Mouse (Mus musculus) lung, postnatal 0 days (tissue): Measurements from ENCODE around the gene Palm2. TPM values are rescaled to one million over a fixed set of nuclear protein-coding genes. Genes with fewer than 3 reads are reported as not detected.

Experiments used
- ATAC-seq: fragments of 200-750 bp; cut with Nextera tagmentation; 2 replicates; pipeline ENCODE4 v1.8.0; 2017; ENCODE audit warnings: moderate library complexity
- DNase-seq: peaks from one replicate; pipeline ENCODE4 v3.0.0-alpha.2; 2016; ENCODE audit warnings: low spot score
- H3K27ac ChIP-seq: fragments of 300-500 bp; sonication (generic); 2 replicates; pipeline ENCODE4 v1.5.1; 2014; ENCODE audit warnings: antibody characterized with exemption, mild to moderate bottlenecking, low read length, mixed read lengths
- H3K27me3 ChIP-seq: fragments of 300-500 bp; sonication (generic); replicated peaks from 2 replicates; pipeline ENCODE4 v1.6.1; 2014; ENCODE audit warnings: low read length, mixed read lengths; ENCODE audit not compliant: insufficient read depth
- H3K36me3 ChIP-seq: fragments of 300-500 bp; sonication (generic); 2 replicates; pipeline ENCODE4 v1.6.1; 2014; ENCODE audit warnings: low read length, mixed read lengths; ENCODE audit not compliant: insufficient read depth
- H3K4me1 ChIP-seq: fragments of 300-500 bp; sonication (generic); 2 replicates; pipeline ENCODE4 v1.6.1; 2014; ENCODE audit warnings: antibody characterized with exemption, low read depth, low read length, mixed read lengths; ENCODE audit not compliant: insufficient read depth
- H3K4me2 ChIP-seq: fragments of 300-500 bp; sonication (generic); replicated peaks from 2 replicates; pipeline ENCODE4 v1.6.1; 2014; ENCODE audit warnings: low read depth, mild to moderate bottlenecking, low read length, moderate library complexity, mixed read lengths
- H3K4me3 ChIP-seq: fragments of 300-500 bp; sonication (generic); 2 replicates; pipeline ENCODE4 v1.5.1; 2014; ENCODE audit warnings: low read depth, low read length
- H3K9ac ChIP-seq: fragments of 300-500 bp; sonication (generic); replicated peaks from 2 replicates; pipeline ENCODE4 v1.6.1; 2014; ENCODE audit warnings: low read depth, mild to moderate bottlenecking
- H3K9me3 ChIP-seq: fragments of 300-500 bp; sonication (generic); 2 replicates; pipeline ENCODE4 v1.6.1; 2016; ENCODE audit warnings: low read length, mixed read lengths
- CTCF ChIP-seq: IDR thresholded peaks from 2 replicates; pipeline ENCODE4 v1.5.1; 2016; ENCODE audit warnings: antibody characterized with exemption, mild to moderate bottlenecking
- EP300 ChIP-seq: IDR thresholded peaks from 2 replicates; pipeline ENCODE4 v1.6.1; 2016; ENCODE audit warnings: antibody characterized with exemption, mild to moderate bottlenecking, control low read depth
- WGBS: fragments of 180-500 bp; shearing (Covaris S2); extraction: QIAGEN DNeasy Blood & Tissue Kit; methylation state at CpG from one replicate; pipeline ENCODE4 v1.1.7; 2014; 5-methylcytosine and 5-hydroxymethylcytosine counted together
- polyA plus RNA-seq: library from polyadenylated mRNA; unstranded; fragments of >200 nt; fragmentation: Nextera tagmentation; extraction: Ambion mirVana; gene quantifications from 2 replicates; pipeline ENCODE4 v1.2.1, GENCODE M21; 2015

Palm2 gene
- polyA plus RNA-seq, 1 experiment from 2014 or later = 1.9 TPM

DNA sequence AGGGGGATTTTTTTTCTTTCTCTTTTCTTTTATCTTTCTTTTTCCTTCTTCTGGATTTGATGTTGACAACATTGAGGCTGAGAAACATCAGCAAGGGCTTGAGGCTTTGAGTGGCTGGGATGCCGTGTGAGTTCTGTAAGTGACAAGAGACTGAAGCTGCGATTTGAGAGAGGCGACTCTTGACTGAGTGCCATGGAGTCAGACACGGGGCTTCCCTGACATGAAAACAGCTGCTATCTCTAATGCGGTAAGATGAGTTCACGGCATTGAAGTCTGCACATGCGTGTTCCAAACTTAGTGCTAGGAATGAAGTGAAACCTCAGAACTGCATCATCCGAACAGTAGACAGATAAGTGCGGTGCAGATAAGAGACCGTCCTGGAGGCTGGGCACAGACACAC lies 145.6 kb downstream of the Palm2 start:
- H3K9me3 ChIP-seq = no peaks in the 10 kb centered on the region
- no peak for TF ChIP-seq CTCF
- no peak for TF ChIP-seq EP300
- H3K4me3 ChIP-seq = no peak overlapping the region
- peak; percentile 26 for DNase-seq
- no peak overlapping the region for H3K9ac ChIP-seq
- H3K4me1 ChIP-seq = no peaks in the 10 kb centered on the region
- no peak overlapping the region for H3K4me2 ChIP-seq
- no peak overlapping the region for H3K27ac ChIP-seq
- 67% methylated on average over 10 of the region's 10 CpGs for WGBS
- no peaks in the 10 kb centered on the region for H3K36me3 ChIP-seq
- H3K27me3 ChIP-seq = no peaks in the 10 kb centered on the region
- ATAC-seq = peak; percentile 32; the same call in 1 of the 2 replicates

DNA sequence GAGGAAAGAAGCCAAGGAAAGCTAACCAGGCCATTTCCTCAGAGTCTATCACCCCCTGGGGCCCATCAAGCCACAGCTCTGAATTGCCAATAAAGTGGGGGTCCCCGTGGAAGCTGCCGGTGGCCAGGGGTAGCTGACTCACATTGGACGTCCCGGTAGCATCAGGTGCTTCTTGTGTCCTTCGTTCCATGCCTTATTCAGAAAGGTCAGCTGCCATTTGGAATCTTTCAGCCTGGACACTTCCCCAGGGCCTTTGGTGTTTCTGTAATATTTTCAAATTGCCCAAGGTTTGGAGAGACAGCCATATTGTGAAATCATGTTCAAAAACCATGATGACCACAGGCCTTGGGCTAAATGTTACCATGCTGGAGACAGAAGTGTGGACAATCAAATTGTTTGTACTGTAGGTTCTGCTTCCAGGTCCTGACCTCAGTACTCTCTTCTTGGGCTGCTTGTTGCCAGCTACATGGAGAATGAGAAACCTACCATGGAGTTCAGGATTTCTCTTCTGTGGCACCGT lies 151.3 kb downstream of the Palm2 start:
- H3K27ac ChIP-seq = no peak overlapping the region

DNA sequence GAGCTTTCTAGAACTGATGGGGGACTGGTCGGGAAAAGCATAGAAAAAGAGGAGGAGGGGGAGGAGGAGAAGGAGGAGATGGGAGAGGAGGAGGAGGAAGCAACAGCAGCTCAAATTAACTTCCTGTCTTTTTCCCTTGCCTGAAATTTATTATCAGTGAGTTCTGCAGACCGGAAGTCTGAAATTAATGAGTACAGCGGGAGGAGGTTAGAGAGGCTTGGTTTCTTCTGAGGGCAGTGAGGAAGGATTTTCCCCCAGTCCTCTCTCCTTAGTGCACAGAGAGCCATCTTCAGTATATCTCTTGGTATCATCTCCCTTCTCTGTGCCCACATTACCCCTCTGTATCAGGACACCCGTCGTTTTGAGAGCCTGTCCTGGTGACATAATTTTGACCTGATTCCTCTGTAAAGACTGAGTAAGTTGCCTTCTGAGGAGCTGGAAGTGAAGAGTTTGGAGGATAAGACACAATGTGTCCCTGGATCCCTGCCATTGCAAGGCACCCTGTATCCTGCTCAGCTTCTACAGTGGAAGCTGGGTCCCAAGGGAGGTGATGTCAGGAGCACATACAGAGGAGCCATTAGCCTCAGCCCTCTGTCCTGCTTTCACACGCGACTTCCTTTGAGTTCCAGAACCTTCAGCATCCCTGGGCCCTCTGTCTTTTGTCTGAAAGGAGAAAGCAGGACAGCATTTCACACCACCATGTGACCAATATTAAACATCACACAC lies 153.0 kb downstream of the Palm2 start:
- H3K4me2 ChIP-seq = no peak overlapping the region
- H3K36me3 ChIP-seq = no peaks in the 10 kb centered on the region
- H3K27me3 ChIP-seq = no peaks in the 10 kb centered on the region
- peak overlapping the region; percentile 28; the same call in 1 of the 2 replicates for H3K27ac ChIP-seq
- H3K4me1 ChIP-seq = no peaks in the 10 kb centered on the region
- H3K9me3 ChIP-seq = no peaks in the 10 kb centered on the region
- no peak overlapping the region for H3K9ac ChIP-seq
- DNase-seq (peak; percentile 34), ATAC-seq (peak; percentile 69)
- 42% methylated on average over 7 of the region's 7 CpGs for WGBS
- H3K4me3 ChIP-seq = no peak overlapping the region
- TF ChIP-seq EP300 (no peak), CTCF (no peak)

More for the DNA sequence above, 151.3 kb downstream of the Palm2 start:
- Histone ChIP-seq H3K4me3 (no peak overlapping the region), H3K4me2 (no peak overlapping the region), H3K36me3 (no peaks in the 10 kb centered on the region), H3K9me3 (no peaks in the 10 kb centered on the region), H3K4me1 (no peaks in the 10 kb centered on the region), H3K27me3 (no peaks in the 10 kb centered on the region), H3K9ac (no peak overlapping the region)
- TF ChIP-seq CTCF = no peak
- TF ChIP-seq EP300 = no peak
- peak; percentile 20; the same call in 1 of the 2 replicates for ATAC-seq
- peak; percentile 65 for DNase-seq
- WGBS = 81% methylated on average over 6 of the region's 6 CpGs

DNA sequence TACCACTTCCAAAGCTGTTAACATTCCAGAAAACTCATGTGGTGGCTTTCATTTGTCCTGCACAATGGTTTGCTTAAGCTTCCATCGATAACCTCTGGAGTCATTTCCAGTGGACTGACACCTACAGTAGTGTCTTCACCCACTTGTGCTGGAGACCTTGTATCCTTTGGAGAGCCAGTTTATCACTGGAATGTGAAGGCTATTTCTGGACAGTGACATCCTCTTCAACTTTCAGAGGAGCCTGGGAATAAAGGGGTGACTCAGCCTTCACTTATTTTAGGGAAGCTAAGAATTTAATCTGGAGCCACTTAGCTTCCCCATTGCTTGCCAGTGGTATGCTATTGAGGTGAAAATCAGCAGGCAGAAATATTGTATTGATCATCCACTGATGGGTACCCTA lies 154.3 kb downstream of the Palm2 start:
- no peaks in the 10 kb centered on the region for H3K4me1 ChIP-seq
- TF ChIP-seq CTCF (no peak), EP300 (no peak)
- no peaks in the 10 kb centered on the region for H3K9me3 ChIP-seq
- WGBS = 68% methylated on average over 1 of the region's 1 CpGs
- no peak overlapping the region for H3K27ac ChIP-seq
- DNase-seq (no peak), ATAC-seq (no peak)
- H3K4me2 ChIP-seq = no peak overlapping the region
- no peak overlapping the region for H3K4me3 ChIP-seq
- H3K27me3 ChIP-seq = no peaks in the 10 kb centered on the region
- no peak overlapping the region for H3K9ac ChIP-seq
- no peaks in the 10 kb centered on the region for H3K36me3 ChIP-seq

DNA sequence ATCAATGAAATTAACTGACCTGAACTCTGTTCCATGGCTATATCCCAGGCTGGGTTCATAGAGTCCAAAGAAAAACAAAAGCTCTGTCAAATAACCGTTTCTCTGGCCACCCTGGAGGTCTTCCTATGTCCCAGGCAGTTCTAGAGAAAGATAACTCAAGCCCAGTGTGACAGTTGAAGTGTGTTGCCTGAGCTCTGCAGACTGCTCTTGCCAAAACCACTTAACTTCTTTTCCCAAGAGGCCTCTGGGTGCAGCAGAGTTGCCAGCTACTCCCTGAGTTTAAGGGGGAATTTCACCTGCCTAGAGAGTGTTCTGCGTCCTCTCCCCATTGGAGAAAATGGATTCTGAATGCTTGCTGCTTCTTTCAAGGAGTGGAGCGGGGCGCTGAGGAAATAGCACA lies 158.7 kb downstream of the Palm2 start:
- DNase-seq = peak; percentile 22
- Histone ChIP-seq H3K9ac (no peak overlapping the region), H3K27me3 (no peaks in the 10 kb centered on the region), H3K27ac (no peak overlapping the region), H3K4me2 (no peak overlapping the region), H3K36me3 (no peaks in the 10 kb centered on the region), H3K9me3 (no peaks in the 10 kb centered on the region), H3K4me3 (no peak overlapping the region), H3K4me1 (no peaks in the 10 kb centered on the region)
- no peak; the same call in 1 of the 2 replicates for ATAC-seq
- TF ChIP-seq CTCF (no peak), EP300 (no peak)
- 73% methylated on average over 4 of the region's 4 CpGs for WGBS

DNA sequence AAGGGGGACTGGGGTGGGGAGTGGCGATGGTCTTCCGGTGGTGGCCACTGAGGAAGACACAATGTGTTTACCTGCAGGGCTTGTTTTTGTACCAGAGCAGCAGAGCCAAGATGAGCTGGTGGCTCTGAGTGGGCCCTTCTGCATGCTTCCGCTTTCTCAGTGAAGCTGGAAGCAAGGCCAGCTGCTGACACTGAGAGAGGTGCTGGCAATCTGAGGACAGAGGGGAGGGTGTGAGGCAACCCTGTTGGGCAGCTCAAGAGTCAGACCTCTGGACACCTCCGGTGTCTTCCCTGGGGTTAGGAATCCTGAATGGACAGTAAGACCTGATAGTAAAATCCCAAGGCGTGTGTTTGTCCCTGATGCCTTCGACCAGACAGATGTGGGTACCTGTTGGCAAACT lies 165.9 kb downstream of the Palm2 start:
- ATAC-seq (no peak), DNase-seq (no peak)
- Histone ChIP-seq H3K4me1 (no peaks in the 10 kb centered on the region), H3K27ac (0 out of 2 replicates have a peak overlapping the region, but pooled peaks have one; percentile 26), H3K4me2 (no peak overlapping the region), H3K9ac (no peak overlapping the region), H3K27me3 (no peaks in the 10 kb centered on the region), H3K4me3 (no peak overlapping the region), H3K36me3 (no peaks in the 10 kb centered on the region), H3K9me3 (no peaks in the 10 kb centered on the region)
- WGBS = 91% methylated on average over 6 of the region's 6 CpGs
- TF ChIP-seq EP300 = no peak
- no peak for TF ChIP-seq CTCF
